Mouse (Mus musculus): ENCODE measurements at regions not wholly inside any gene's neighbourhood (a gene's known extent, or its start where the extent isn't known, plus 50 kb on each side); places are given as distances from the start of the nearest gene placed in this dataset.

GRCm38 (mm10) chr15:5847413-5848100, 452.0 kb upstream of the Dab2 start:
- no peak for TF ChIP-seq GATA4 (IDR thresholded peaks at IDR 0.05; ENCODE audit: insufficient replicate concordance, low read length)

- no peak for TF ChIP-seq GATA4 (IDR thresholded peaks at IDR 0.05; ENCODE audit: insufficient replicate concordance, low read length)
These were observed 447.1 kb upstream of the Dab2 start for GRCm38 (mm10) chr15:5852523-5852922.

- TF ChIP-seq GATA4 (IDR thresholded peaks at IDR 0.05; ENCODE audit: insufficient replicate concordance, low read length): no peak
These were observed 430.3 kb upstream of the Dab2 start for GRCm38 (mm10) chr15:5869289-5869688.

- no peak for TF ChIP-seq GATA4 (IDR thresholded peaks at IDR 0.05; ENCODE audit: insufficient replicate concordance, low read length)
These were observed 429.7 kb upstream of the Dab2 start for GRCm38 (mm10) chr15:5869866-5870265.

GRCm38 (mm10) chr15:5872042-5872441, 427.5 kb upstream of the Dab2 start:
- no peak for TF ChIP-seq GATA4 (IDR thresholded peaks at IDR 0.05; ENCODE audit: insufficient replicate concordance, low read length)

GRCm38 (mm10) chr15:5877749-5878148, 421.8 kb upstream of the Dab2 start:
- no peak for TF ChIP-seq GATA4 (IDR thresholded peaks at IDR 0.05; ENCODE audit: insufficient replicate concordance, low read length)

GRCm38 (mm10) chr15:5891188-5891587, 408.4 kb upstream of the Dab2 start:
- no peak for TF ChIP-seq GATA4 (IDR thresholded peaks at IDR 0.05; ENCODE audit: insufficient replicate concordance, low read length)

GRCm38 (mm10) chr15:5892034-5892433, 407.6 kb upstream of the Dab2 start:
- no peak for TF ChIP-seq GATA4 (IDR thresholded peaks at IDR 0.05; ENCODE audit: insufficient replicate concordance, low read length)

- no peak for TF ChIP-seq GATA4 (IDR thresholded peaks at IDR 0.05; ENCODE audit: insufficient replicate concordance, low read length)
These were observed 384.3 kb upstream of the Dab2 start for GRCm38 (mm10) chr15:5915261-5915660.

- TF ChIP-seq GATA4 (IDR thresholded peaks at IDR 0.05; ENCODE audit: insufficient replicate concordance, low read length): no peak
These were observed 379.5 kb upstream of the Dab2 start for GRCm38 (mm10) chr15:5920058-5920457.

GRCm38 (mm10) chr15:5927768-5928167, 371.8 kb upstream of the Dab2 start:
- TF ChIP-seq GATA4 (IDR thresholded peaks at IDR 0.05; ENCODE audit: insufficient replicate concordance, low read length): no peak

- no peak for TF ChIP-seq GATA4 (IDR thresholded peaks at IDR 0.05; ENCODE audit: insufficient replicate concordance, low read length)
These were observed 366.0 kb upstream of the Dab2 start for GRCm38 (mm10) chr15:5933586-5933985.

- no peak for TF ChIP-seq GATA4 (IDR thresholded peaks at IDR 0.05; ENCODE audit: insufficient replicate concordance, low read length)
These were observed 358.6 kb upstream of the Dab2 start for GRCm38 (mm10) chr15:5940945-5941344.

- no peak for TF ChIP-seq GATA4 (IDR thresholded peaks at IDR 0.05; ENCODE audit: insufficient replicate concordance, low read length)
These were observed 352.9 kb upstream of the Dab2 start for GRCm38 (mm10) chr15:5946650-5947049.

- TF ChIP-seq GATA4 (IDR thresholded peaks at IDR 0.05; ENCODE audit: insufficient replicate concordance, low read length): no peak
These were observed 348.7 kb upstream of the Dab2 start for GRCm38 (mm10) chr15:5950919-5951318.

- TF ChIP-seq GATA4 (IDR thresholded peaks at IDR 0.05; ENCODE audit: insufficient replicate concordance, low read length): no peak
These were observed 346.5 kb upstream of the Dab2 start for GRCm38 (mm10) chr15:5953106-5953505.

- TF ChIP-seq GATA4 (IDR thresholded peaks at IDR 0.05; ENCODE audit: insufficient replicate concordance, low read length): no peak
These were observed 308.1 kb upstream of the Dab2 start for GRCm38 (mm10) chr15:5991351-5992065.
